Mouse (Mus musculus) intestine, postnatal 0 days (tissue): ENCODE measurements at regions not wholly inside any gene's neighbourhood (a gene's known extent, or its start where the extent isn't known, plus 50 kb on each side); places are given as distances from the start of the nearest gene placed in this dataset.
"Not testable (repeated sequence)": the region's sequence is repeated elsewhere in the genome, so short reads cannot be mapped to it uniquely, and the experiment has no call there.

Experiments
- ATAC-seq: fragments of 200-750 bp; cut with Nextera tagmentation; 2 replicates; pipeline ENCODE4 v1.8.0; 2017; ENCODE audit warnings: mild to moderate bottlenecking, moderate TSS enrichment, moderate library complexity
- H3K27ac ChIP-seq: fragments of 300-500 bp; sonication (generic); 2 replicates; pipeline ENCODE4 v1.5.1; 2014; ENCODE audit warnings: mild to moderate bottlenecking, low read depth, low read length, moderate library complexity
- H3K27me3 ChIP-seq: fragments of 300-500 bp; sonication (generic); replicated peaks from 2 replicates; pipeline ENCODE4 v1.6.1; 2014; ENCODE audit warnings: low read length, mixed read lengths; ENCODE audit not compliant: control insufficient read depth, insufficient read depth
- H3K36me3 ChIP-seq: fragments of 300-500 bp; sonication (generic); 2 replicates; pipeline ENCODE4 v1.6.1; 2014; ENCODE audit warnings: mild to moderate bottlenecking, moderate library complexity; ENCODE audit not compliant: control insufficient read depth, insufficient read depth
- H3K4me1 ChIP-seq: fragments of 300-500 bp; sonication (generic); replicated peaks from 2 replicates; pipeline ENCODE4 v1.6.1; 2014; ENCODE audit warnings: antibody characterized with exemption, low read length, mixed read lengths; ENCODE audit not compliant: control insufficient read depth, insufficient read depth
- H3K4me2 ChIP-seq: fragments of 300-500 bp; sonication (generic); replicated peaks from 2 replicates; pipeline ENCODE4 v1.6.1; 2014; ENCODE audit warnings: low read depth, mild to moderate bottlenecking, moderate library complexity
- H3K4me3 ChIP-seq: fragments of 300-500 bp; sonication (generic); 2 replicates; pipeline ENCODE4 v1.5.1; 2014; ENCODE audit warnings: low read depth, low read length
- H3K9ac ChIP-seq: fragments of 300-500 bp; sonication (generic); 2 replicates; pipeline ENCODE4 v1.6.1; 2014; ENCODE audit warnings: mild to moderate bottlenecking, low read depth, low read length
- H3K9me3 ChIP-seq: fragments of 300-500 bp; sonication (generic); 2 replicates; pipeline ENCODE4 v1.6.1; 2016; ENCODE audit warnings: mixed run types; ENCODE audit not compliant: control insufficient read depth
- CTCF ChIP-seq: sonication (generic); IDR thresholded peaks from 2 replicates; pipeline ENCODE4 v1.5.1; 2016; ENCODE audit warnings: low read depth, mild to moderate bottlenecking, control low read depth, antibody characterized with exemption, moderate library complexity
- WGBS: fragments of 180-500 bp; shearing (Covaris S2); extraction: QIAGEN DNeasy Blood & Tissue Kit; methylation state at CpG from one replicate; pipeline ENCODE4 v1.1.7; 2014; 5-methylcytosine and 5-hydroxymethylcytosine counted together

DNA sequence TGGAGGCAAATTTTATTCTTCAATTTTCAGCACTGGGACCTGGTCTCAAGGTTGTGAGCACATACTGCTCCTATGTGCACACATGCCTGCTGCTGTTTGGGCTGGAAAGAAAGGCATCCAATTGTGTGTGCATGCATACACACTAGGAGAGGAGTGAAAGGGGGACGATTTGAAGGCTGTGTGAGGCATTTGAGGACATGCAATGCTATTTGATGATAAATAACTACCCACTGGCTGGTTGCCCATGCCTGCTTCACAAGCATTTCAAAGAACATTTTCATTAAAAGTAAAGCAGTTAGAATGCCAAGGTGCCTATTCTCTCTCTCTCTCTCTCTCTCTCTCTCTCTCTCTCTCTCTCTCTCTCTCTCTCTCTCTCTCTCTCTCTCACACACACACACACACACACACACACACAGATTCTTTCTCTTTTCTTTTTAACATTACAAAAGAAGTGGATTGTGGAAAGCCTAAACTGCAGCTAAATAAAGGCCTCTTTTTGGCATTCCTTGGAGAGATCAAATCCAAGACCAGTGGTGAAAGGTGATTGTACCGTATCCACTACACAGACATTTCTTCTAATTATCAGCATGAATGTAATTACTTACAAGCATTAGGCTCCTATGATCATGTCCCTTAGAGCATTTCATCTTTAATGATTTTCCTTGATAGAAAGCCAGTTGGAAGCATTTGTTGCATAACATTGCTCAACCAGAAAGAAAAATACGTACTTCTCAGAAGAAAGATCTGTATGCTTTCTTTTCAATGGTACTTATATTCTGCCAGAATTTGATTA, 160.7 kb downstream of the Brms1l start:
- Histone ChIP-seq H3K4me2 (no peak overlapping the region), H3K4me3 (no peak overlapping the region), H3K36me3 (no peaks in the 10 kb centered on the region), H3K27ac (no peak overlapping the region), H3K4me1 (no peaks in the 10 kb centered on the region), H3K27me3 (no peaks in the 10 kb centered on the region), H3K9ac (no peak overlapping the region), H3K9me3 (no peaks in the 10 kb centered on the region)
- 79% methylated on average over 3 of the region's 3 CpGs for WGBS
- no peak for ATAC-seq
- no peak for TF ChIP-seq CTCF

DNA sequence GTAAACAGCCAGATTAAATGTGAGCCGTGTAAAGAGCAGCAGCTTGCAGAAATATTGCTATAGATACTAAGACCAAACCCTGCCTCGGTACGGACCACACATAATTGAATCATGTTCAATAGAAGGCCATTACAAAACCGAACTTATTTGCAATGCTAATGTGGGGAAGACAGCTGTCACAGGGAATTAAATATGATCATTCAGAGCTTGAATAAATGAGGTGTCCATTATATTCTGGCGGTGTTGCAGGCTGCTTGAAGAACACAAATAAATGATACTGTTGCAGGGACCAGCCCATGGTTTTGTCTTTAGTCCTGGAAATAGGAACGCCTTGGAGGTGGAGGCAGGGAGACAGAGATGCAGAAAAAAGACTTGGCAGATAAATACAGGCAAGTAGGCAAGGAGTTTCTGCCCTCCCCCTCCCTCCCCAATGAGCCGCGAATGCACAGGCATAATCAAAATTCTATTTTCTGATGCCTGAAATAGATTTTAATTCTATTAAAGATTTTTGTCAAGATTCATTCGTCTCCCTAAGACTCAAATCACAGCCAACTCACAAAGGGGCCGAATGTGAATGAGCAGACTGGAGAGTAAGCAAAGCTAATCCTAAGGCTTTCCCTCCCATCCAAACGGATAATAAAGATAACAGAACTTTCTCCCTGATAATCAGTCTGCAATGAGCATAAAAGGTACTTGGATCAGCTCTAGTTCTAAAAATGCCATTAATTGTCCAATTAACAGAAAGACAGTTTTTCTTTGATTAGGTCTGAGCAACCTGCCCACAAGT, 147.6 kb downstream of the Brms1l start:
- H3K4me1 ChIP-seq, result no peaks in the 10 kb centered on the region
- no peak overlapping the region for H3K4me3 ChIP-seq
- H3K4me2 ChIP-seq, result no peak overlapping the region
- 66% methylated on average over 11 of the region's 11 CpGs for WGBS
- ATAC-seq, result no peak
- no peaks in the 10 kb centered on the region for H3K36me3 ChIP-seq
- no peaks in the 10 kb centered on the region for H3K9me3 ChIP-seq
- H3K27ac ChIP-seq, result no peak overlapping the region
- no peak overlapping the region for H3K9ac ChIP-seq
- H3K27me3 ChIP-seq, result no peaks in the 10 kb centered on the region
- no peak for TF ChIP-seq CTCF

GRCm38 (mm10) chr12:55983128-55983527, 147.0 kb downstream of the Brms1l start:
- Histone ChIP-seq H3K4me2 (no peak overlapping the region), H3K27me3 (no peaks in the 10 kb centered on the region), H3K27ac (no peak overlapping the region), H3K36me3 (no peaks in the 10 kb centered on the region), H3K4me1 (no peaks in the 10 kb centered on the region), H3K9ac (no peak overlapping the region), H3K4me3 (no peak overlapping the region), H3K9me3 (no peaks in the 10 kb centered on the region)
- no peak for TF ChIP-seq CTCF
- WGBS, result 66% methylated on average over 3 of the region's 3 CpGs
- no peak for ATAC-seq

GRCm38 (mm10) chr12:55974262-55974661, 138.1 kb downstream of the Brms1l start:
- TF ChIP-seq CTCF, result no peak
- Histone ChIP-seq H3K9me3 (no peaks in the 10 kb centered on the region), H3K27ac (no peak overlapping the region), H3K27me3 (no peaks in the 10 kb centered on the region), H3K4me2 (no peak overlapping the region), H3K4me3 (no peak overlapping the region), H3K4me1 (no peaks in the 10 kb centered on the region), H3K36me3 (no peaks in the 10 kb centered on the region), H3K9ac (no peak overlapping the region)
- WGBS, result 91% methylated on average over 3 of the region's 3 CpGs
- no peak for ATAC-seq

- H3K27ac ChIP-seq, H3K9ac ChIP-seq, ATAC-seq, H3K4me3 ChIP-seq, H3K4me2 ChIP-seq, H3K9me3 ChIP-seq, H3K27me3 ChIP-seq, H3K4me1 ChIP-seq, H3K36me3 ChIP-seq: not testable (repeated sequence)
- WGBS, result 81% methylated on average over 3 of the region's 3 CpGs
These were observed 123.2 kb downstream of the Brms1l start for GRCm38 (mm10) chr12:55959319-55959718.

DNA sequence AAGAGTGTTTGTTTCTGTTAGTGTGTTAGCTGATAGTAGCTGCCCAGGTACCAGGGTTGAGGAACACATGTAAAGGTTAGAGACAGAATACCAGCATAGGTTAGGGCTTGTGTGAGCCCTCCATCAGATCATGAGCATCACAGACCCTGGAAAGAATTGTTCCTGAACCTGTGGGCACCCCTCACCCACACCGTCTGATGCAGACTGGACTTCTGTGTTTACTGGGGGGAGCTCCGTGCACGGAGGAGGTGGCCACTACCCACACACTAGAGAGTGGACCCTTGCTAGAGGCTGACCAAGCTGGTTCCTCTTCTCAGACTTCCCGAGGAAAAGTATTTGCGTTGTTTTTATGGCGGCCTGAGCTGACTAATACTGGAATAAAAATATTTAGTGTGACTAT, 104.4 kb downstream of the Brms1l start:
- H3K9me3 ChIP-seq, result no peaks in the 10 kb centered on the region

More for the DNA sequence above, 104.4 kb downstream of the Brms1l start:
- Histone ChIP-seq H3K36me3 (no peaks in the 10 kb centered on the region), H3K4me2 (no peak overlapping the region), H3K4me1 (no peaks in the 10 kb centered on the region), H3K27ac (no peak overlapping the region), H3K4me3 (no peak overlapping the region), H3K9ac (no peak overlapping the region), H3K27me3 (no peaks in the 10 kb centered on the region)
- no peak for TF ChIP-seq CTCF
- 84% methylated on average over 6 of the region's 6 CpGs for whole genome bisulfite sequencing
- no peak for ATAC-seq
